In genomic region chr2:130642197-130642660, GRCm38 (mm10) we compare ENCODE assay signal across 8 mouse cellular contexts. TPM values are rescaled to one million over a fixed set of nuclear protein-coding genes. Genes with fewer than 3 reads are reported as not detected.
DNase-seq lines count a peak whose midpoint lies in the region; ATAC-seq and TF ChIP-seq lines count a peak whose summit lies in the region.

No protein-coding gene starts in this region.

- no peak for DNase-seq in kidney, postnatal 0 days (ENCODE audit: low spot score)
- no peak for DNase-seq in kidney, postnatal 14 days
- peak; percentile 47 for DNase-seq in NIH3T3 (ENCODE audit: low read depth)
- no peak for DNase-seq in gastrocnemius, postnatal 10 days
- no peak for DNase-seq in left cerebral cortex, adult 18-20 months (ENCODE audit: low spot score in 2 of 2)

- H3K4me2 ChIP-seq in kidney, postnatal 0 days (ENCODE audit: low read length) = peak overlapping the region; percentile 90
- peak overlapping the region; percentile 95 for H3K4me2 ChIP-seq in forebrain, embryonic 12.5 days
- peak overlapping the region; percentile 97 for H3K4me2 ChIP-seq in liver, embryonic 12.5 days
- peak overlapping the region; percentile 97 for H3K4me2 ChIP-seq in stomach, embryonic 15.5 days

- H3K27me3 ChIP-seq in kidney, postnatal 0 days (ENCODE audit: insufficient read depth, low read length) = no peaks in the 10 kb centered on the region
- H3K27me3 ChIP-seq in forebrain, embryonic 12.5 days = peaks cover 33% of the 10 kb centered on the region
- peaks cover 48% of the 10 kb centered on the region for H3K27me3 ChIP-seq in liver, embryonic 12.5 days (replicated peaks)
- H3K27me3 ChIP-seq in stomach, embryonic 15.5 days (replicated peaks) = no peaks in the 10 kb centered on the region

- TF ChIP-seq CTCF in kidney, postnatal 0 days (IDR thresholded peaks at IDR 0.05; ENCODE audit: low read depth) = no peak

- no peaks in the 10 kb centered on the region for H3K36me3 ChIP-seq in kidney, postnatal 0 days (ENCODE audit: insufficient read depth, low read length)
- H3K36me3 ChIP-seq in forebrain, embryonic 12.5 days (replicated peaks) = no peaks in the 10 kb centered on the region
- H3K36me3 ChIP-seq in liver, embryonic 12.5 days = no peaks in the 10 kb centered on the region
- no peaks in the 10 kb centered on the region for H3K36me3 ChIP-seq in stomach, embryonic 15.5 days

- peaks cover 8% of the 10 kb centered on the region for H3K4me1 ChIP-seq in kidney, postnatal 0 days (replicated peaks; ENCODE audit: insufficient read depth, low read length)
- H3K4me1 ChIP-seq in forebrain, embryonic 12.5 days = peaks cover 17% of the 10 kb centered on the region
- H3K4me1 ChIP-seq in liver, embryonic 12.5 days = peaks cover 22% of the 10 kb centered on the region
- peaks cover 7% of the 10 kb centered on the region; the same call in 1 of the 2 replicates for H3K4me1 ChIP-seq in stomach, embryonic 15.5 days

- H3K4me3 ChIP-seq in kidney, postnatal 0 days (replicated peaks; ENCODE audit: low read depth, low read length) = peak overlapping the region; percentile 61
- H3K4me3 ChIP-seq in forebrain, embryonic 12.5 days (replicated peaks) = peak overlapping the region; percentile 65
- peak overlapping the region; percentile 66 for H3K4me3 ChIP-seq in liver, embryonic 12.5 days
- H3K4me3 ChIP-seq in stomach, embryonic 15.5 days (replicated peaks) = peak overlapping the region; percentile 73

- no peak for ATAC-seq in kidney, postnatal 0 days (replicated peaks; ENCODE audit: low FRiP score, low read depth)
- ATAC-seq in forebrain, embryonic 12.5 days (ENCODE audit: low FRiP score) = peak; percentile 76
- peak; percentile 8; the same call in 1 of the 2 replicates for ATAC-seq in liver, embryonic 12.5 days
- peak; percentile 3; the same call in 1 of the 2 replicates for ATAC-seq in stomach, embryonic 15.5 days (ENCODE audit: insufficient read depth, low FRiP score, low read depth)

- no peaks in the 10 kb centered on the region for H3K9me3 ChIP-seq in kidney, postnatal 0 days (replicated peaks; ENCODE audit: low read length)
- H3K9me3 ChIP-seq in forebrain, embryonic 12.5 days = no peaks in the 10 kb centered on the region
- H3K9me3 ChIP-seq in liver, embryonic 12.5 days (replicated peaks) = no peaks in the 10 kb centered on the region
- H3K9me3 ChIP-seq in stomach, embryonic 15.5 days = no peaks in the 10 kb centered on the region

- no peak overlapping the region for H3K27ac ChIP-seq in kidney, postnatal 0 days
- peak overlapping the region; percentile 66; the same call in 1 of the 2 replicates for H3K27ac ChIP-seq in forebrain, embryonic 12.5 days
- peak overlapping the region; percentile 57; the same call in 1 of the 2 replicates for H3K27ac ChIP-seq in liver, embryonic 12.5 days
- H3K27ac ChIP-seq in stomach, embryonic 15.5 days = 0 out of 2 replicates have a peak overlapping the region, but pooled peaks have one; percentile 32

- 0% methylated on average over 22 of the region's 27 CpGs for WGBS in kidney, postnatal 0 days
- WGBS in forebrain, embryonic 12.5 days = under 1% methylated on average over 23 of the region's 27 CpGs
- WGBS in liver, embryonic 12.5 days (ENCODE audit: insufficient replicate concordance) = 2% methylated on average over 25 of the region's 27 CpGs
- under 1% methylated on average over 26 of the region's 27 CpGs for WGBS in stomach, embryonic 15.5 days

- H3K9ac ChIP-seq in kidney, postnatal 0 days (ENCODE audit: low read depth, low read length) = peak overlapping the region; percentile 53
- H3K9ac ChIP-seq in forebrain, embryonic 12.5 days = peak overlapping the region; percentile 83
- H3K9ac ChIP-seq in liver, embryonic 12.5 days = peak overlapping the region; percentile 78
- peak overlapping the region; percentile 54 for H3K9ac ChIP-seq in stomach, embryonic 15.5 days

RNA-seq across cellular contexts. Expression of gene Lzts3, which starts 0.4 kb away (rescaled TPM):
- 10.7 and 11.2 TPM in 2 replicates for polyA plus RNA-seq in kidney, postnatal 0 days (2015; fragmentation: Nextera tagmentation; extraction: Ambion mirVana)
- 7.2 and 7.4 TPM in 2 replicates for polyA plus RNA-seq in forebrain, embryonic 12.5 days (2016; fragmentation: Nextera tagmentation; extraction: Ambion mirVana)
- polyA plus RNA-seq in liver, embryonic 12.5 days (2016; fragmentation: Nextera tagmentation; extraction: Ambion mirVana) = 1.6 and 1.7 TPM in 2 replicates
- 9.9 and 11.9 TPM in 2 replicates for polyA plus RNA-seq in stomach, embryonic 15.5 days (2015; fragmentation: Nextera tagmentation; extraction: Ambion mirVana)
- total RNA-seq in gastrocnemius, postnatal 10 days (2021) = 1 to 10 TPM; 2.9 to 3.4 TPM
- 100 to 1,000 TPM; 193 to 229 TPM for total RNA-seq in left cerebral cortex, adult 18-20 months (2021)

RNA-seq across cellular contexts. Expression of gene Ubox5, which starts 12.4 kb away (rescaled TPM):
- 7.5 and 9.3 TPM in 2 replicates for polyA plus RNA-seq in kidney, postnatal 0 days (2015; fragmentation: Nextera tagmentation; extraction: Ambion mirVana)
- polyA plus RNA-seq in forebrain, embryonic 12.5 days (2016; fragmentation: Nextera tagmentation; extraction: Ambion mirVana) = 13.1 and 16.9 TPM in 2 replicates
- 7.8 and 8.4 TPM in 2 replicates for polyA plus RNA-seq in liver, embryonic 12.5 days (2016; fragmentation: Nextera tagmentation; extraction: Ambion mirVana)
- 10.4 and 11.4 TPM in 2 replicates for polyA plus RNA-seq in stomach, embryonic 15.5 days (2015; fragmentation: Nextera tagmentation; extraction: Ambion mirVana)
- 1 to 10 TPM; 4.7 to 5.1 TPM for total RNA-seq in gastrocnemius, postnatal 10 days (2021)
- total RNA-seq in left cerebral cortex, adult 18-20 months (2021) = 10 to 100 TPM in 1 of 2 experiments, 1 to 10 TPM in 1; 8.2 to 10.7 TPM

RNA-seq across cellular contexts. Expression of gene Fastkd5, which starts 12.4 kb away (rescaled TPM):
- 12.4 and 12.6 TPM in 2 replicates for polyA plus RNA-seq in kidney, postnatal 0 days (2015; fragmentation: Nextera tagmentation; extraction: Ambion mirVana)
- polyA plus RNA-seq in forebrain, embryonic 12.5 days (2016; fragmentation: Nextera tagmentation; extraction: Ambion mirVana) = 16.8 and 19.3 TPM in 2 replicates
- polyA plus RNA-seq in liver, embryonic 12.5 days (2016; fragmentation: Nextera tagmentation; extraction: Ambion mirVana) = 16.1 and 16.9 TPM in 2 replicates
- polyA plus RNA-seq in stomach, embryonic 15.5 days (2015; fragmentation: Nextera tagmentation; extraction: Ambion mirVana) = 13.6 and 15.2 TPM in 2 replicates
- total RNA-seq in gastrocnemius, postnatal 10 days (2021) = 1 to 10 TPM; 4.8 to 6.0 TPM
- total RNA-seq in left cerebral cortex, adult 18-20 months (2021) = 10 to 100 TPM in 1 of 2 experiments, 1 to 10 TPM in 1; 7.8 to 13.4 TPM

RNA-seq across cellular contexts. Expression of gene Ddrgk1, which starts 22.2 kb away (rescaled TPM):
- 89.6 and 96.6 TPM in 2 replicates for polyA plus RNA-seq in kidney, postnatal 0 days (2015; fragmentation: Nextera tagmentation; extraction: Ambion mirVana)
- polyA plus RNA-seq in forebrain, embryonic 12.5 days (2016; fragmentation: Nextera tagmentation; extraction: Ambion mirVana) = 47.8 and 49.7 TPM in 2 replicates
- polyA plus RNA-seq in liver, embryonic 12.5 days (2016; fragmentation: Nextera tagmentation; extraction: Ambion mirVana) = 46.1 and 48.7 TPM in 2 replicates
- polyA plus RNA-seq in stomach, embryonic 15.5 days (2015; fragmentation: Nextera tagmentation; extraction: Ambion mirVana) = 70.3 and 71.6 TPM in 2 replicates
- total RNA-seq in gastrocnemius, postnatal 10 days (2021) = 10 to 100 TPM; 66.1 to 71.3 TPM
- 100 to 1,000 TPM; 102 to 109 TPM for total RNA-seq in left cerebral cortex, adult 18-20 months (2021)

RNA-seq across cellular contexts. Expression of gene Itpa, which starts 25.2 kb away (rescaled TPM):
- polyA plus RNA-seq in kidney, postnatal 0 days (2015; fragmentation: Nextera tagmentation; extraction: Ambion mirVana) = 98.8 and 99.2 TPM in 2 replicates
- 145 and 147 TPM in 2 replicates for polyA plus RNA-seq in forebrain, embryonic 12.5 days (2016; fragmentation: Nextera tagmentation; extraction: Ambion mirVana)
- polyA plus RNA-seq in liver, embryonic 12.5 days (2016; fragmentation: Nextera tagmentation; extraction: Ambion mirVana) = 69.9 and 75.2 TPM in 2 replicates
- polyA plus RNA-seq in stomach, embryonic 15.5 days (2015; fragmentation: Nextera tagmentation; extraction: Ambion mirVana) = 76.6 and 89.1 TPM in 2 replicates
- 10 to 100 TPM; 15.9 to 16.5 TPM for total RNA-seq in gastrocnemius, postnatal 10 days (2021)
- total RNA-seq in left cerebral cortex, adult 18-20 months (2021) = 10 to 100 TPM; 34.9 to 38.2 TPM
